Mouse (Mus musculus) brain, embryonic 18.5 days (tissue): ENCODE measurements at regions not wholly inside any gene's neighbourhood (a gene's known extent, or its start where the extent isn't known, plus 50 kb on each side); places are given as distances from the start of the nearest gene placed in this dataset.

Experiments
- DNase-seq: peaks from one replicate; pipeline ENCODE4 v3.0.0-alpha.2; 2012; ENCODE audit warnings: low read depth, low spot score

DNA sequence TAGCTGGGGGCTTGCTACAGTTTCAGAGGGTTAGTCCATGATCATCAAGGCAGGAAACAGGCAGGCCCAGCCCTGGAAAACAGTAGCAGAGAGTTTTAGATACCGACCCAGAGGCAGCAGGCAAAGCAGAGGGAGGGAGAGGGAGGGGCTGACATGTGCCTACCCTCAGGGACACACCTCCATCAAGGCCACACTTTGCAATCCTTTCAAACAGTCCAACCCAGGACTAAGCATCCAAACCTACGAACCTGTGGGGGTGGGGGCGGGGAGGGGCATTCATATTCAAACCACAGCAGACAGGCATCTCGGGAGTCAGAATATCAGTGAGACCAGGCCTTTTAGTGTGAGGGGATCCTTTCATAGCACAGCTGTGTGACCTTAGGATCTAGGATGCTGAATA is 103.2 kb downstream of the Fam168b start:
- DNase-seq: no peak

DNA sequence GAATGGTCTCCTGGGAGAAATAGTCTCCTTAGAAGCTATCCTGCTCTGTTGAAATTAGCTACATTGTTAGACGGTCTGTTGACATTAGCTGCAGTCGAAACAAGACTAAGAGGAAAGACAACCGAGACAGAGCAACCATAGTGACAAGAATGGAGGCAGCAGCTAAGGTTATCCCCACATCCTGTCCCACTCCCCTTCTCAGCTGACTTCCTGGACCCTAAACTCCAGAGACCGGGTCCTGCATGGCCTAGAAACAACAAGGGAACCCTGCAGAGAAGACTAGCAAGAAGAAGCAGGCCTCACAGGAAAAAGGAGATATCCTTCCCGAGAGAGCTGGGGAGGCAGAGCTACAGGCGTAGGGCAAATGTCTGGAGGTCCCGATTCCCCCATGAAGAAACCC is 102.0 kb downstream of the Fam168b start:
- no peak for DNase-seq

GRCm38 (mm10) chr1:34742234-34742633 is 100.6 kb downstream of the Fam168b start:
- no peak for DNase-seq

- DNase-seq: no peak
These were observed 97.0 kb downstream of the Fam168b start for GRCm38 (mm10) chr1:34745881-34746280.

- DNase-seq: no peak
These were observed 93.5 kb downstream of the Fam168b start for GRCm38 (mm10) chr1:34749161-34750040.

DNA sequence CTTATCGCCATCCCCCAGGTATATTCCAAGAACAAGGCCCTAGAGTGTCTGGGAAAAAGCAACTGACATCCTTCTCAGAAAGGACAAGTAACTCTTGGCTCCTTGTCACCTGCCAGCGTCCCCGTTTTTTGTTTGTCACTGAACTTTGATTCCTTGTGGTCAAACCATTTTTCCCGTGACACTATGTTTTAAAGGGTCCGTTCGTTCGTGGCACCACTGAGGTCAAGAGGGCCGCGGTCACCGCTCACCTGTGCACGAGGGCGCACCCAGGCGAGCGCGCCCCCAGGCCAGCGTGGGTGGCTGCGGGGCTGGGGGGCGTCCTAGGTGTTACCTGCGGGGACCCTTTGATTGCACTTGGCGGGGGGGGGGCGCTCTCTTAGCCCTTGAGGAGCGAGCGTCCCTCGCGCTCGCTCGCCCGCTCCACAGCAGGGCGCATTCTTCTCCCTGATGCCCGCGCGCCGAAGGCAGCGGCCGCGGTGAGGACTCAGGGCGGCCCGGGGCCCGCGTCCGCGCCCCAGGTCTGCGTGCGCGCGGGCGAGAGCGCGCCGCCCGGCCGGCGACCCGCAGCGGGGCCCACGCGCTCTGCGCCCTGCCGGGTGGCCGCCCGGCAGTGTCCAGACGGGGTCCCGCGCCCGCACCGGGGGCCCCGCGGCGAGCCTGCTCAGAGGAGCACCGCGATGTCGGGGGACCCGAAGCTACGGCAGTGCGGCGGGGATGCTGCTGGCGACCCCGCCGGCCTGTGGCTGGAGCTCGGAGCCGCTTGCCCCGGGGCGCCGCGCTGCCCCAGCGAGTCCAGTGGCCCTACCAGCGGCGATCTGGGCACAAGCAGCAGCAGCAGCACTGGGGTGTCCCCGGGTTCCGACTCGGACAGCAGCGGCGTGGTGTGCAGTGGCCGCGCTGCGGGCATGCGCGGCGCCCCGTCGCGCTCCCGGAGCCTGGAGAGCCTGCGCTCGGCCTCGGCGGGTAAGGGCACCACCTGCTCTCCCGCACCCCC is 92.5 kb downstream of the Fam168b start:
- no peak for DNase-seq

DNA sequence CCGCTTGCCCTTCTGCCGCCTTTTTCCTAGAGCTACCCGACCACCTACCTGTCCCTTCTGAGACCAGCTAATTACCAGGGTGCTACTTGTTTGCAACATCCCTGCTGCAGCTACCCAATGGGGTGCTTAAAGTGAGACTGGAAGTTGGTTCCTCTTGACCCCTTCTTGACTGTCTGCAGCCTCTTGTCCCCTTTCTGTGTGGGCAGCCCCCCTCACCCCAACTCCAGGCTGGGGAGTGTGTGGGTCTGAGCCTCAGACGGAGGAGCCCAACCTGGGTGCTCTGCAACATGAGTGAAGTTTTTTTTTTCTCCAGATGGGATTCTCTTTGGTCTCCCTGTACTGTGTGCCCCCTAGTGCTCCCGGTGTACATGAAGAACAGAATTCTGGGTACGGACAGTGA is 91.7 kb downstream of the Fam168b start:
- no peak for DNase-seq

GRCm38 (mm10) chr1:34753581-34753980 is 89.3 kb downstream of the Fam168b start:
- DNase-seq: no peak

GRCm38 (mm10) chr1:34760547-34760946 is 82.3 kb downstream of the Fam168b start:
- DNase-seq: no peak

- DNase-seq: no peak
These were observed 81.4 kb downstream of the Fam168b start for GRCm38 (mm10) chr1:34761436-34761835.

DNA sequence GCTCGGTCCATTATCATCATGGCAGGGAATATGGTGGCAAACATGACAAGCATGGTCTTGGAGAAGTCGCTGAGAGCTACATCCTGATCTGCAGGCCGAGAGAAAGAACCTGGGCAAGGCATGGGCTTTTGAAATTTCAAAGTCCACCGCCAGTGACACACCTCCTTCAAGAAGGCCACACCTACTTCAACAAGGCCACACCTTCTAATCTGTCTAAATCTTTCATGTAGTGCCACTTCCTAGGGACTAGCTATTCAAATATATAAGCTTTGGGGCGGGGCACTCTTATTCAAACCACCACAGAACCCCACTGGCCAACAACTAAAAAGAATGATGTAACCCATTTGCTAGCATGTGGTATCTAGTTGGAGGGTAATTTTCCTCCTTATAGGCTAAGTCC is 81.0 kb downstream of the Fam168b start:
- no peak for DNase-seq
